Mouse (Mus musculus) adrenal gland, postnatal 4 days (tissue): Measurements from ENCODE around the gene Arhgdib. TPM values are rescaled to one million over a fixed set of nuclear protein-coding genes. Genes with fewer than 3 reads are reported as not detected.
"Not testable (repeated sequence)": the region's sequence is repeated elsewhere in the genome, so short reads cannot be mapped to it uniquely, and the experiment has no call there.

Experiments
- DNase-seq, 2 experiments: peaks; one replicate each; pipeline ENCODE4 v3.0.0; 2021 to 2022; ENCODE audit warnings: low spot score in 2 of 2, mixed read lengths in 2 of 2
- total RNA-seq, 2 experiments: library from RNA; stranded (reverse); gene quantifications; 2 replicates each; pipeline ENCODE4 v1.2.3; 2021

Arhgdib gene
- total RNA-seq, 2 experiments from 2014 or later, result 32.3 to 39.8 TPM

DNA sequence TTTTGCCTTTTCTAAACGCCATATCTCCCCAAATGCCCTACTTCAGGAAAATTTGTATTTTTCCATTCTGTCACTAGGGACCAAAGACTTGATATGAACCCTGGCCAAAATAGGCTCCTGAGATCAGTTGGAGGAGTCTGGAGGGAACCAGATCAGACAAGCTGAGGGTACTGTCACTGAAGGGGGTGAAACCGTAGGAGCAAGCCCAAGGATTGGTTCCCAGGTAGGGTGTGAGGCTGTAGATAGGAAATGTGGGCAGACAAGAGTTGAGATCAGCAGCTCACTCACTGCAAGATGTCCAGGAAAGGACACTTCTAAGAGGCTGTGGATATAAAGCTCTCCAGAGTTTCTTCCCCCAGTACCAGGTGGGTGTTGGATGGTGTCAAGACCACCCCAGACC is 49.7 kb downstream of the Arhgdib start:
- DNase-seq, result no peak

DNA sequence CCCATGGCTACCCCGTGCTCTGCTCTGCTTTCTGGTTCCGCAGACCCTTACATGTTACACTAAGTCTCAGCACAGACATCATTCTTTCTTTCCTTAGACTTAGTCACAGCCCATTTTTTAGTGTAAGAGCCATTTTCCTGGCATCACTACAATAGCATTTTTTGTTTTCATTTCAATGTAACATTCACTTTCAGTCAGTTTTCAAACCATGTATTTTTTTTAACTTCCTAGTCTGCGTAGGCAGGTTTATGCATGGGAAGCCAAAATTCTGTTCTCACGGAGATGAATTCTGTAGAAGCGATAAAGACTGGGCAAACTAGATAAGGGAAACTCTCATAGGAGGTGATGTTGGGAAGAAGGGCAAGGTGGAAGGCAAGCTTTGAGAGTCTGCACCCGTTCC is 52.1 kb downstream of the Arhgdib start:
- no peak for DNase-seq

DNA sequence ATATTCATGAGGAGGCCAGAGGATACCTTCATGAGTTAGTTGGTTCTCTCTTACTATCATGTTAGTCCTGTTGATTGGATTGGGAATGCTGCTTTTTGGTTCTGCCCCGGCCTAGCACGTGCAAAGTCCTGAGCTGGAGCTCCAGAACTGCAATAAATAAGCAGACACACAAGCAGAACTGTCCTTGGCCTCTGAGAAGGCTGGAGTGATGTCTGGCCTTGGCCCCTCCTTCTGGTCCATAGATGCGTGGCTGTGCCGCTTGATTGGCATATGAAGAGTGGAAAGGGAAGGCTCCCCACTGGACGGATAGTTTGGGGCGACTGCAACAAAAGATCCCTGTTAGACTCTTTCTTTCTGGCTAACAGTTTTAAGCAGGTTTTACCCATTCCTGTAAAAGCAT is 52.6 kb downstream of the Arhgdib start:
- DNase-seq, result no peak

DNA sequence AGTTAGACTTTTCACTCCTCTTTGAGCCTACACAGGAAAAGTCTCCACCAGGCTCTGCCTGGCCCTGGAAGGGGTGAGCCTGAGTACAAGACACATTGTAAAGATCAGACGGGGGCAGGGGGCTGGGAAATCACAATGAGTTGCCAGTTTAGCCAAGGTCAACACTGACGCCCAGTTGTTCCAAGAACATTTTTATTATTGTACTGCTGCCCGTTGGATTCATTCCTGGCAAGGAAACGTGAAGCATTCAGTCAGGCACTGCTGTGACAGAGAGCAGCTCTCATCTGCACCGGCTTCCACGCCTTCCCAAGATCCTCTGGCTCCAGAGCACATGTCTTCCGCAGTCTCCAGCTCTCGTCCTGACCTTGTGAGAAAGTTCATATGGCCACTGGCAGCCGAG is 53.8 kb downstream of the Arhgdib start:
- DNase-seq, result peak in 1 of 2 experiments; percentile 19

DNA sequence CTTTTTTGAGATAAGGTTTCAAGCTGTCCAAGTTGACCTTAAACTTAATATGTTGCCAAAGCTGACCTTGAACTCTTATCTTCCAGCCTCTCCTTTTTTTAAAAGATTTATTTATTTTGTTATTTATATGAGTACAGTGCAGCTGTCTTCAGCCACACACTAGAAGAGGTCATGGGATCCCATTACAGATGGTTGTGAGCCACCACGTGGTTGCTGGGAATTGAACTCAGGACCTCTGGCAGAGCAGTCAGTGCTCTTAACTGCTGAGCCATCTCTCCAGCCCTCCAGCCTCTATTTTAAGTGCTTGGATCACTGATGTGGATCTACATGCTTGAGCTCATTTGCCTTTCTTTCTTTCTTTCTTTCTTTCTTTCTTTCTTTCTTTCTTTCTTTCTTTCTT is 56.9 kb downstream of the Arhgdib start:
- DNase-seq, result not testable (repeated sequence)

DNA sequence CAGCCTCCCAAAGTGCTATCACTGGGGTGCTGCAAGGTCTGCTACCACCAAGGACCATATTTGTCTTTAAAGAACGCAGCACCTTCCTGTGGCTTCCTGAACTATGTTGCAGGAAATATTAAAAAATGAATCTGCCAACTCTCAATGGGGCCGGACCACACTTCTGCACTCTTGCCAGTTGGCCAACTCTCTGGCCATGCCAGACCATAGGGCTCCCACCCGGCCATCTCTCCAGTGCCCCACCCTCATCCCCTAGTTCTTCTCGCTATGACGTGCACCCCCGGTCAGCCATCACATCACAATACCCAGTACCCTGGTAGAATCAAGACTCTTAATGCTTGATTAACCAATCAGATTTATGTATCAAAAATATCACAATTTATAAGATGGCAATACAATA is 57.7 kb downstream of the Arhgdib start:
- no peak for DNase-seq

DNA sequence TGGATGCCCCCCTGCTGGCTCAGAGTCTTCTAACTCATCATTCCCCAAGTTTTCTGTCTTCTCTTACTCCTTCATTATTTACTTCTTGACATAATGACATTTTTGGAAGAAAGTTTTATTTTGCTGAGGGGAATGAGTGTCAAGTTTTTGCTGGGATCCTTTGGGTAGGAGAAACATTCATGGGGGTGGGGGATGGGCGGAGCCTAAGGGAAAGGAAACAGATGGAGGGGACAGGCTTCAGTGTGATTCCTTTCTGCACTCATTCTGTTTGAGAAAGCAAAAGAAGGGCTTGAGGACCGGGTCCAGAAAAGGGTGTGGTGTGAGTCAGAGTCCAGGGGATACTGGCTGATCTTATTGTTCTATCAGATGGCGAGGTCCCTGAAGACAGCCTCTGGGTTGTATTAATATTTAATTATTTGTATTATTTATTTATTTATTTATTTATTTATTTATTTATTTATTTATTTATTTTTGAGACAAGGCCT is 58.2 kb downstream of the Arhgdib start:
- DNase-seq, result no peak

DNA sequence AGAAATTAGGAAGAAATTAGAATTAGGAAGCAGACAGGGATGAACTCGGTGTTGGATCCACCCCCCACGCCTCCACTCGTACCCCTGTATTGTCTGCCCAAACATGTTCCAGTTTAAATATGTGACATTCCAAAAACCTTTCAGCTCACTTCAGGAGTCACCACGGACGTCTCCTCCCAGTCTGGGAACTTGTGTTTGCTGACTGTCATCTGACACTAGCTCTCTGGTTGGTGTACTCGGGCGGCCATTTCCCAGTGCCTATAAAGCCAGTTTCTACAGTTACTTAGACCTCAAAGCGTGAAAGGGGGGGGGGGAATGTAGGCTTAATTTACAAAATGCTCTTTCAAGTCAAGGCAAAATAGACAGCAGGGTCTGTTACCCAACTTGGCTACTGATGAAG is 60.0 kb downstream of the Arhgdib start:
- no peak for DNase-seq

DNA sequence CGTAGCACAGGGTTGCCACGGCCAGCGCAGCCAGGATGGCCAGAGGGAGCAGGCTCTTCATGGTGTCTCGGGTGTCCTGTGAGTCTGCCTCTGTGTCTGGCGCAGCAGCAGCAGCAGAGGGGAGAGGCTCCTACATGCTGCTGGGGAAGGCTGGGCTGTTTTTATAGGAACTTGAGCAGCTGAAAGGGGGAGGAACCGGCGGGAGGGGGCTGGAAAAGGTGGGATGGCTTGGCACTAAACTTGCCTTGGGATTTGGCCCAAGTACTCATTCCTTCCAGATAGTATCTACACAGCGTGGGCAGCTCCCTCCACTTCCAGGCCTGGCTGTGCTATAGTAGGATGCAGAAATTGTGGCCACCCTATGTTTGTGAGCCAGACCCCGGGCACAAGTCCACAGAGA is 66.0 kb downstream of the Arhgdib start, which contains the start of gene Mgp:
Mgp (minus strand) TSS at position 154 of the 400 bp plus-strand sequence.
- DNase-seq, result no peak

DNA sequence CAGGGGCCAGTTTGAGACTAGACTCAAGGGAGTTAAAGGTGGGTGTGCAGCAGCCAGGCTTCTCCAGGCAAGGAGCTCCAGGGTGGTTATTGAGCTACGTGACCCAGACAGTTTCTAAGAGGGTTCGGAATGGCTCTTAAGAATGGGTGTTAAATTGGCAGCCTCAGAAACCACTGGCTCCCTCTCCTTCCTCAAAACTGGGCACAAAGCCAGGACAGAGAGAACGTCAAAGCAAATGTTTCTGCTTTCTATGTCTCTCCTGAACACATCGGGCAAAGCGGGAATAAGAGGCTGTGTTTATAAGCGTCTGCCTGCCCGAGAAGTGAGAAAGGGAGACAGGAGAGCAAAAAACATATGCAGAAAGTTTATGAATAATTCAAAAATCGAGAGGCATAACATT is 67.1 kb downstream of the Arhgdib start:
- DNase-seq, result no peak

Other genes starting within 250 kb of the Arhgdib start
- gene Gucy2c, start 160.1 kb downstream of the Arhgdib start, total RNA-seq, result under 1 TPM; 0.11 to 0.17 TPM
- gene Hist4h4, start 137.5 kb downstream of the Arhgdib start, total RNA-seq, result 10 to 100 TPM; 48.0 to 48.6 TPM
- gene H2afj, start 133.7 kb downstream of the Arhgdib start, total RNA-seq, result 10 to 100 TPM; 91.9 to 95.8 TPM
- 1 to 10 TPM in 1 of 2 experiments, under 1 TPM in 1; 0.85 to 1.2 TPM for gene BC049715, start 114.3 kb downstream of the Arhgdib start, total RNA-seq
- 100 to 1,000 TPM; 110 to 116 TPM for gene Wbp11, start 113.7 kb downstream of the Arhgdib start, total RNA-seq
- 1 to 10 TPM; 1.1 to 1.3 TPM for gene Smco3, start 106.4 kb downstream of the Arhgdib start, total RNA-seq
- gene Art4, start 84.2 kb downstream of the Arhgdib start, total RNA-seq, result 10 to 100 TPM; 10.4 to 11.1 TPM
- gene Mgp, start 66.1 kb downstream of the Arhgdib start, total RNA-seq, result 100 to 1,000 TPM; 174 to 199 TPM
- gene Erp27, start 19.7 kb downstream of the Arhgdib start, total RNA-seq, result 10 to 100 TPM in 1 of 2 experiments, under 1 TPM in 1; 0.40 to 13.6 TPM
- not detected for gene Pde6h, start 18.1 kb downstream of the Arhgdib start, total RNA-seq
- 100 to 1,000 TPM; 110 to 116 TPM for gene Rerg, start 228.6 kb upstream of the Arhgdib start, total RNA-seq